Mouse (Mus musculus) cerebellum, adult 11-12 months (tissue): ENCODE data around the gene Zfp949.
"Not testable (repeated sequence)": the region's sequence is repeated elsewhere in the genome, so short reads cannot be mapped to it uniquely, and the experiment has no call there.

ENCODE experiments used
- DNase-seq: peaks from one replicate; pipeline ENCODE4 v3.0.0; 2022

Zfp949 gene

DNA sequence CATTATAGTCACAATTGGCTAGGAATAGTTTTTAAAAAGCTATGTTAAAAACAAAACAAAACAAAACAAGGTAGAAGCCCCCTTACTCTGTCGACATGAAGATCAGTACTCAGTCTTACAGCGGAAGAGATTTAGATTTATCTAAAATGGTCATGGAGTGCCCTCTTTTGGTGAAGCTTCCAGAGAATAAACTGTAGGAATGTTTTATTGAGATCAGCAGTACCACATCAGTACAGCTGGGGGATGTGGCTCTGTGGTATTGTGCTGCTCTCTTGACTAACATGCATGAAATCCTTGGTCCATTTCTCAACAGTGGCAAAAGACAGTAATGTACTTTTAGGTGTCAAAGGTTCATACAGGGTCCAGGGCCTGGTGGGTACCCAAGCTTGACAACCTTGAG, 5.0 kb upstream of the Zfp949 start:
- DNase-seq, result no peak

DNA sequence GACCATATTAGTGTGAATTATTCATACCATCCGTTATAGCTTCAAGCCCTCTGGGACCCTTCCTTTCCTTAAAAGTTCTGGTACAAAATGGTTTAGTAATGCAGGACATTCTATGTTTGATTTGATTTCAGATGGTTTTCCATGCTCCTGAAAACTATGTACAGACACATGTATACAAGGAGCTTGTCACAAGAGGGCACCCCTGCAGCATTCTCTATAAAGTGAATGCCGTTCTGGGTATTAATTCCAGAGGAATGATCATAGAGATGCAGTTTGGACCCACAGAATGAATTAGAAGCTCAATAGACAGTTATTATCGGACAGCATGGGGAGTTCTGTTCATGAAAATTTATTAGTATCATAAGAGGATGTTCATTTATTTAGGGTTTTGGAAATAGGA, 2.3 kb upstream of the Zfp949 start:
- no peak for DNase-seq

GRCm38 (mm10) chr9:88546166-88546565, 1.7 kb upstream of the Zfp949 start:
- no peak for DNase-seq

GRCm38 (mm10) chr9:88546657-88547056, 1.2 kb upstream of the Zfp949 start:
- no peak for DNase-seq

- no peak for DNase-seq
Observed at GRCm38 (mm10) chr9:88547270-88547669, 550 bp upstream of the Zfp949 start.

DNA sequence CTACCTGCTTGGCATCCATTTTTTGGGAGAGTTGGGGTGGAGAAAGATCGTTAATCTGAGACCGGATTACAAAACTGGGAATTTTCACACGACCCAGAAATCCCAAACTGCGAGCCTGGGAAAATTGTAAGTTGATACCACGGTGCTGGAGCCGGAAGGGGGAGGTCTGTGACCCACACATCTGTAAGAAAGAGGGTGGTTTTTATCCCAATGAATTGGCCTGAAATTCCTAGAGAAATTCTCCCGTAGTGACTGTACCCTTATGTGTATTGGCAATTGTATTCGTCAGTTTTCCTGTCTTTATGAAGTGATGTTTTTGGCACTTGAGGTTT, 760 bp downstream of the Zfp949 start:
- no peak for DNase-seq

DNA sequence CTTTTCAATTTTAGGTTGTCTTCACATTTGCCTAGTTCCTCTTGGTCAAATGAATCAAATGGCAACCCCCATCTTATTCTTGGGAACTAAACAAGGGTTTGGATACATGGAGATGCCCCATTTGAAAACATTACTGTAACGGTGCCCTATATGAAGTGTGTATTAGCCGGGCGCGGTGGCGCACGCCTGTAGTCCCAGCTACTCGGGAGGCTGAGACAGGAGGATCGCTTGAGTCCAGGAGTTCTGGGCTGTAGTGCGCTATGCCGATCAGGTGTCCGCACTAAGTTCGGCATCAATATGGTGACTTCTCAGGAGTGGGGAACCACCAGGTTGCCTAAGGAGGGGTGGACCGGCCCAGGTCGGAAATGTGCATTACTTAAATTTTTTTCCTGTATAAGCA, 5.3 kb downstream of the Zfp949 start:
- DNase-seq, result no peak

- DNase-seq, result no peak
Observed at GRCm38 (mm10) chr9:88558146-88558545, 10.3 kb downstream of the Zfp949 start.

GRCm38 (mm10) chr9:88561476-88561875, 13.7 kb downstream of the Zfp949 start:
- not testable (repeated sequence) for DNase-seq

- DNase-seq, result not testable (repeated sequence)
Observed at GRCm38 (mm10) chr9:88570471-88570870, 22.7 kb downstream of the Zfp949 start.

GRCm38 (mm10) chr9:88580591-88580990, 32.8 kb downstream of the Zfp949 start, which contains the start of gene Trim43a:
TSS of gene Trim43a (plus strand) at chr9:88580891.
- not testable (repeated sequence) for DNase-seq

DNA sequence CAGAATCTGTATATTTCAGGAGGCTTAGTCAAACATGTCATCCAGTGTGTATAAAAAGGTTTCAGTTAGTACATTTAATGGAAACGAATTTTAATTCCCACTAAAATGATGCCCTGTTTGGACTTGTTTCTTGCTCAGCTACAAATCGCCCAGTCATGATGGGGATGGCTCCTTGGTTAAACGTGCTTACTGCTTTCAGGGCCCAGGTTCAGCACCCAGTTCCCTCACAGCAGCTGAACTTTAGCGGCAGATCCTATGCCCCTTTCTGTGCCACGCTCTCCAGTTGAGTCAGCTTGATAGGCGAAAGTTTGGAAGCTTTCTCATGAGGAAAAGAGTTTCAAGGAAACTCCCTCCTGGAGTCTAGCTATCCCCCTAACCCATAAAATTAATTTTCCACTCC, 45.9 kb downstream of the Zfp949 start:
- not testable (repeated sequence) for DNase-seq

GRCm38 (mm10) chr9:88599206-88600162, 51.7 kb downstream of the Zfp949 start:
- peak; percentile 96 for DNase-seq
